Mouse (Mus musculus): ENCODE results near the gene Olfr10. TPM values are rescaled to one million over a fixed set of nuclear protein-coding genes. Genes with fewer than 3 reads are reported as not detected.

The Olfr10 gene
- not detected in 2 replicates for polyA plus RNA-seq (2015; fragmentation: Nextera tagmentation; extraction: Ambion mirVana)

DNA sequence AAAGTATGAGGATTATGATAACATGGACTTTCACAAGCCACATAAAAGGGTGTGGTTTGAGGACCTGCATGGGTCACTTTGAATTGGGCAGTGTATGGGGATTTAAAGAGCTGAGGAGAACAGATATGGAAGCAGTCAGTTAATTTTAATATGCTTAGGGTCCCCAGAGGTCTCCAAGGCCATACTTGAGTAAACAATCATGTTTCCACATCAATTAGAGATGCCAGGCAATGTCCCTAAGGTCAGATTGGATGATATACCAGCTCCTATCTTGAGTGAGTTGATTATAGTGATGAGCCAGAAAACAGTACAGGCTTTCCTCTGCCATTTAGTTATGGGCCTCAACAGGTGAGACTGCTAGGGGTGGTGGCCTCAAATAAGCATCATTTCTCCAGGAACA lies at the start of gene Olfr10:
TSS of gene Olfr10 (plus strand) at position 301 of the 400 bp plus-strand sequence.
- Histone ChIP-seq H3K4me3 (ENCODE audit: low read depth, low read length) (no peak within 1 kb of the TSS), H3K27ac (ENCODE audit: low read depth) (no peak within 1 kb of the TSS), H3K36me3 (replicated peaks; ENCODE audit: insufficient read depth, low read length) (no peaks in the 10 kb centered on the region), H3K4me1 (ENCODE audit: insufficient read depth) (no peaks in the 10 kb centered on the region), H3K4me2 (ENCODE audit: low read depth, low read length) (no peak within 1 kb of the TSS), H3K27me3 (ENCODE audit: insufficient read depth, low read length) (no peaks in the 10 kb centered on the region), H3K9ac (replicated peaks) (no peak within 1 kb of the TSS), H3K9me3 (ENCODE audit: low read length) (no peaks in the 10 kb centered on the region)
- DNase-seq: no peak
- no peak for TF ChIP-seq CTCF (IDR thresholded peaks at IDR 0.05; ENCODE audit: low read depth)
- TF ChIP-seq EP300 (IDR thresholded peaks at IDR 0.05; ENCODE audit: low read depth): no peak
- no peak for ATAC-seq

DNA sequence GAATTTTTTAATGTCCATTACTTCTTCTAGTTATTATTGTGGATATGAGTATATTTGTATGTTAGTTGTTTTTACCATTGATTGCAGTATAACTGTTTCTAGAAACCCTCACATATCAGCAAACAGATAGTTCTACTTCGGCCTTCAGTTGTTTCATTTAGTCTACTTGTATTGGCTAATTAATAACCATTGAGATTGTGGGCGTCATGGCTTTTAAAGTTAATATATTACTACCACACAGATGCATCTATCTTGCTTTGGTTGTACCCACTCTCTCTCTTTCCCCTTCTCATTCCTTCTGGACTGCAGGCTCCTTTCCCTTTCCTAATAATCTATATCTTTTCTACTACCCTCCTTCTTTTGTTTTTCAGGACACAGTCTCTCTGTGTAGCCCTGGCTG lies 45.2 kb upstream of the Olfr10 start:
- Histone ChIP-seq H3K9me3 (ENCODE audit: low read length) (no peaks in the 10 kb centered on the region), H3K4me3 (ENCODE audit: low read depth, low read length) (no peak overlapping the region), H3K36me3 (replicated peaks; ENCODE audit: insufficient read depth, low read length) (peaks cover 76% of the 10 kb centered on the region), H3K27ac (ENCODE audit: low read depth) (peak overlapping the region; percentile 52; the same call in 1 of the 2 replicates), H3K4me1 (ENCODE audit: insufficient read depth) (peaks cover 22% of the 10 kb centered on the region), H3K4me2 (ENCODE audit: low read depth, low read length) (peak overlapping the region; percentile 41; the same call in 1 of the 2 replicates), H3K27me3 (ENCODE audit: insufficient read depth, low read length) (no peaks in the 10 kb centered on the region), H3K9ac (replicated peaks) (no peak overlapping the region)
- DNase-seq: no peak
- 63% methylated on average over 2 of the region's 2 CpGs for WGBS (ENCODE audit: insufficient replicate concordance)
- no peak for TF ChIP-seq CTCF (IDR thresholded peaks at IDR 0.05; ENCODE audit: low read depth)
- no peak for TF ChIP-seq EP300 (IDR thresholded peaks at IDR 0.05; ENCODE audit: low read depth)
- ATAC-seq: peak; percentile 47

DNA sequence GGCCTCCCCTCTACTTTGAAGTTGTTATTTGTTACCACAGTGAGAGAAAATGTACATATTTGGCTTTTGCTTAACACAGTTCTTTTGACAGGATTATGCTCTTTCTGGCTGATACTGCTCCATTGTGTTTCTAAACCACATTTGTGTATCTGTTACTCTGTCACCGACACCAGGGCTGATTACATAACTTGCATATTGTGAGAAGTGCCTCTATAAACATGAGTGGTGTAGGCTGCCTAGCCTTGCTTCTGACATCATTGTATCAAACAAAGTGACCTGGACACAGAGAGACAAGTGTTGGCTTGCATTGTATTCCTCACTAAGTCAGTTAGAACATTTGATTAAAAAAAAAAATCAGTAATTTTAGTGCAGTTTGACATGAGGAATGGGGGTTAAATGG lies 44.7 kb upstream of the Olfr10 start:
- Histone ChIP-seq H3K4me1 (ENCODE audit: insufficient read depth) (peaks cover 24% of the 10 kb centered on the region), H3K4me3 (ENCODE audit: low read depth, low read length) (no peak overlapping the region), H3K36me3 (replicated peaks; ENCODE audit: insufficient read depth, low read length) (peaks cover 76% of the 10 kb centered on the region), H3K9me3 (ENCODE audit: low read length) (no peaks in the 10 kb centered on the region), H3K27ac (ENCODE audit: low read depth) (peak overlapping the region; percentile 52), H3K9ac (replicated peaks) (no peak overlapping the region), H3K4me2 (ENCODE audit: low read depth, low read length) (peak overlapping the region; percentile 41; the same call in 1 of the 2 replicates), H3K27me3 (ENCODE audit: insufficient read depth, low read length) (no peaks in the 10 kb centered on the region)
- ATAC-seq (peak; percentile 46; the same call in 1 of the 2 replicates), DNase-seq (no peak)
- 22% methylated on average over 1 of the region's 1 CpGs for WGBS (ENCODE audit: insufficient replicate concordance)
- TF ChIP-seq EP300 (IDR thresholded peaks at IDR 0.05; ENCODE audit: low read depth): no peak
- TF ChIP-seq CTCF (IDR thresholded peaks at IDR 0.05; ENCODE audit: low read depth): no peak

DNA sequence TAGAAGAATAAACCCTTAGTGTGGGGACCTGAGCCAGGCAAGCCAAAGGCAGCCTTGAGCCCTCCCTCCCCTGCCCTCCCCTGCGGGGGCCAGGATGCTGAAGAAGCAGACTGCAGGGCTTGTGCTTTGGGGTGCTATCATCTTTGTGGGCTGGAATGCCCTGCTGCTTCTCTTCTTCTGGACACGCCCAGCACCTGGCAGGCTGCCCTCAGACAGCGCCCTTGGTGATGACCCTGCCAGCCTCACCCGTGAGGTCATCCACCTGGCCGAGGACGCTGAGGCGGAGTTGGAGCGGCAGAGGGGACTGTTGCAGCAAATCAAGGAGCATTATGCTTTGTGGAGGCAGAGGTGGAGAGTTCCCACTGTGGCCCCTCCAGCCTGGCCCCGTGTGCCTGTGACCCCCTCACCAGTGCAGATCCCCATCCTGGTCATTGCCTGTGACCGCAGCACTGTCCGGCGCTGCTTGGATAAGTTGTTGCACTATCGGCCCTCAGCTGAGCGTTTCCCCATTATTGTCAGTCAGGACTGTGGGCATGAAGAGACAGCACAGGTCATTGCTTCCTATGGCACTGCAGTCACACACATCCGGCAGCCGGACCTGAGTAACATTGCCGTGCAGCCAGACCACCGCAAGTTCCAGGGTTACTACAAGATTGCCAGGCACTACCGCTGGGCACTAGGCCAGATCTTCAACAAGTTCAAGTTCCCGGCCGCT lies 43.8 kb upstream of the Olfr10 start:
- H3K27me3 ChIP-seq (ENCODE audit: insufficient read depth, low read length): no peaks in the 10 kb centered on the region
- ATAC-seq (peak; percentile 81), DNase-seq (peak; percentile 83)
- 76% methylated on average over 21 of the region's 21 CpGs for WGBS (ENCODE audit: insufficient replicate concordance)
- no peak overlapping the region for H3K4me3 ChIP-seq (ENCODE audit: low read depth, low read length)
- peaks cover 25% of the 10 kb centered on the region for H3K4me1 ChIP-seq (ENCODE audit: insufficient read depth)
- H3K36me3 ChIP-seq (replicated peaks; ENCODE audit: insufficient read depth, low read length): peaks cover 68% of the 10 kb centered on the region
- H3K9me3 ChIP-seq (ENCODE audit: low read length): no peaks in the 10 kb centered on the region
- TF ChIP-seq CTCF (IDR thresholded peaks at IDR 0.05; ENCODE audit: low read depth): no peak
- TF ChIP-seq EP300 (IDR thresholded peaks at IDR 0.05; ENCODE audit: low read depth): no peak
- peak overlapping the region; percentile 33 for H3K4me2 ChIP-seq (ENCODE audit: low read depth, low read length)
- H3K9ac ChIP-seq (replicated peaks): no peak overlapping the region
- H3K27ac ChIP-seq (ENCODE audit: low read depth): peak overlapping the region; percentile 64

DNA sequence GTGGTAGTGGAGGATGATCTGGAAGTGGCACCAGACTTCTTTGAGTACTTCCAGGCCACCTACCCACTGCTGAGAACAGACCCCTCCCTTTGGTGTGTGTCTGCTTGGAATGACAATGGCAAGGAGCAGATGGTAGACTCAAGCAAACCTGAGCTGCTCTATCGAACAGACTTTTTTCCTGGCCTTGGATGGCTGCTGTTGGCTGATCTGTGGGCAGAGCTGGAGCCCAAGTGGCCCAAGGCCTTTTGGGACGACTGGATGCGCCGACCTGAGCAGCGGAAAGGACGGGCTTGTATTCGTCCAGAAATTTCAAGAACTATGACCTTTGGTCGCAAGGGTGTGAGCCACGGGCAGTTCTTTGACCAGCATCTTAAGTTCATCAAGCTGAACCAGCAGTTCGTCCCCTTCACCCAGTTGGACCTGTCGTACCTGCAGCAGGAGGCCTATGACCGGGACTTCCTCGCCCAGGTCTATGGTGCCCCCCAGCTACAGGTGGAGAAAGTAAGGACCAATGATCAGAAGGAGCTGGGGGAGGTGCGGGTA lies 43.2 kb upstream of the Olfr10 start:
- DNase-seq (no peak), ATAC-seq (no peak)
- peaks cover 28% of the 10 kb centered on the region for H3K4me1 ChIP-seq (ENCODE audit: insufficient read depth)
- no peaks in the 10 kb centered on the region for H3K9me3 ChIP-seq (ENCODE audit: low read length)
- peaks cover 62% of the 10 kb centered on the region for H3K36me3 ChIP-seq (replicated peaks; ENCODE audit: insufficient read depth, low read length)
- 84% methylated on average over 14 of the region's 14 CpGs for WGBS (ENCODE audit: insufficient replicate concordance)
- H3K27ac ChIP-seq (ENCODE audit: low read depth): peak overlapping the region; percentile 64
- H3K4me3 ChIP-seq (ENCODE audit: low read depth, low read length): no peak overlapping the region
- H3K9ac ChIP-seq (replicated peaks): no peak overlapping the region
- H3K4me2 ChIP-seq (ENCODE audit: low read depth, low read length): no peak overlapping the region
- TF ChIP-seq EP300 (IDR thresholded peaks at IDR 0.05; ENCODE audit: low read depth) (no peak), CTCF (IDR thresholded peaks at IDR 0.05; ENCODE audit: low read depth) (no peak)
- no peaks in the 10 kb centered on the region for H3K27me3 ChIP-seq (ENCODE audit: insufficient read depth, low read length)

DNA sequence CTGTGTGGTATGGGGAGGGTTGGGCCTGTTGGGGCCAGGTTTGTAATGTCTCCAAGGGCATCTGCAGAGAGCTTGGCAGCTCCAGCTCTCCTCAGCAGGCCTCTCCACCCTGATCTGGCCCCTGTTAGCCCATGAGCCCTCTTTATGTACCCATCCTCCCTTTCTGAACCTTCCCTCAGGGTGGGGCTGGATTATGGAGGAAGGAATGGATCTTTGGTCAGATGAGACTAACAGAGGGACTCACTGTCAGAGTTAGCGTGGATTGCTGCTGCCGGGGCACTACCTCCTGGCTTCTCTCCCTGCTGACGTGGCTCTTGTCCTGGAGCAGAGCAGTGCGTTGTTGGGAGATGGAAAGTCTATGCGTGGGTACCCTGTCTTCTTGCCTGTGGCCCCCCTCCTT lies 42.3 kb upstream of the Olfr10 start:
- 83% methylated on average over 5 of the region's 5 CpGs for WGBS (ENCODE audit: insufficient replicate concordance)
- ATAC-seq (no peak), DNase-seq (no peak)
- H3K36me3 ChIP-seq (replicated peaks; ENCODE audit: insufficient read depth, low read length): peaks cover 53% of the 10 kb centered on the region
- H3K27ac ChIP-seq (ENCODE audit: low read depth): no peak overlapping the region
- no peaks in the 10 kb centered on the region for H3K27me3 ChIP-seq (ENCODE audit: insufficient read depth, low read length)
- no peak overlapping the region for H3K4me3 ChIP-seq (ENCODE audit: low read depth, low read length)
- no peak overlapping the region for H3K4me2 ChIP-seq (ENCODE audit: low read depth, low read length)
- peaks cover 28% of the 10 kb centered on the region for H3K4me1 ChIP-seq (ENCODE audit: insufficient read depth)
- TF ChIP-seq CTCF (IDR thresholded peaks at IDR 0.05; ENCODE audit: low read depth): no peak
- TF ChIP-seq EP300 (IDR thresholded peaks at IDR 0.05; ENCODE audit: low read depth): no peak
- H3K9me3 ChIP-seq (ENCODE audit: low read length): no peaks in the 10 kb centered on the region
- H3K9ac ChIP-seq (replicated peaks): no peak overlapping the region; the same call in 1 of the 2 replicates
